Mouse (Mus musculus) kidney, postnatal 0 days (tissue): ENCODE data around the gene Tctex1d2. TPM values are rescaled to one million over a fixed set of nuclear protein-coding genes. Genes with fewer than 3 reads are reported as not detected.

ENCODE experiments used
- ATAC-seq: fragments of 200-750 bp; cut with Nextera tagmentation; replicated peaks from 2 replicates; pipeline ENCODE4 v1.8.0; 2017; ENCODE audit warnings: low read depth, moderate number of reproducible peaks, moderate TSS enrichment, moderate library complexity; ENCODE audit not compliant: low FRiP score
- DNase-seq: peaks from one replicate; pipeline ENCODE4 v3.0.0-alpha.2; 2016; ENCODE audit warnings: low spot score
- H3K27ac ChIP-seq: fragments of 300-500 bp; sonication (generic); 2 replicates; pipeline ENCODE4 v1.5.1; 2014; ENCODE audit warnings: mild to moderate bottlenecking
- H3K27me3 ChIP-seq: fragments of 300-500 bp; sonication (generic); 2 replicates; pipeline ENCODE4 v1.6.1; 2014; ENCODE audit warnings: low read length, mixed read lengths; ENCODE audit not compliant: insufficient read depth
- H3K36me3 ChIP-seq: fragments of 300-500 bp; sonication (generic); 2 replicates; pipeline ENCODE4 v1.6.1; 2014; ENCODE audit warnings: low read length, mixed read lengths; ENCODE audit not compliant: insufficient read depth
- H3K4me1 ChIP-seq: fragments of 300-500 bp; sonication (generic); replicated peaks from 2 replicates; pipeline ENCODE4 v1.6.1; 2014; ENCODE audit warnings: antibody characterized with exemption, low read length, mixed read lengths; ENCODE audit not compliant: insufficient read depth
- H3K4me2 ChIP-seq: fragments of 300-500 bp; sonication (generic); 2 replicates; pipeline ENCODE4 v1.6.1; 2014; ENCODE audit warnings: mild to moderate bottlenecking, low read length, moderate library complexity, mixed read lengths
- H3K4me3 ChIP-seq: fragments of 300-500 bp; sonication (generic); replicated peaks from 2 replicates; pipeline ENCODE4 v1.5.1; 2014; ENCODE audit warnings: low read depth, low read length
- H3K9ac ChIP-seq: fragments of 300-500 bp; sonication (generic); 2 replicates; pipeline ENCODE4 v1.6.1; 2014; ENCODE audit warnings: low read depth, low read length
- H3K9me3 ChIP-seq: fragments of 300-500 bp; sonication (generic); replicated peaks from 2 replicates; pipeline ENCODE4 v1.6.1; 2016; ENCODE audit warnings: low read length, inconsistent platforms, mixed read lengths
- CTCF ChIP-seq: IDR thresholded peaks from 2 replicates; pipeline ENCODE4 v1.5.1; 2016; ENCODE audit warnings: antibody characterized with exemption, low read depth, mild to moderate bottlenecking, moderate library complexity
- WGBS: fragments of 180-500 bp; shearing (Covaris S2); extraction: QIAGEN DNeasy Blood & Tissue Kit; methylation state at CpG from one replicate; pipeline ENCODE4 v1.1.7; 2014; 5-methylcytosine and 5-hydroxymethylcytosine counted together
- polyA plus RNA-seq: library from polyadenylated mRNA; unstranded; fragments of >200 nt; fragmentation: Nextera tagmentation; extraction: Ambion mirVana; gene quantifications from 2 replicates; pipeline ENCODE4 v1.2.1, GENCODE M21; 2015

Tctex1d2 gene
- polyA plus RNA-seq, 1 experiment from 2014 or later: 45.1 TPM

GRCm38 (mm10) chr16:32389049-32389448, 30.5 kb upstream of the Tctex1d2 start:
- no peak for TF ChIP-seq CTCF
- Histone ChIP-seq H3K9me3 (no peaks in the 10 kb centered on the region), H3K4me2 (no peak overlapping the region), H3K4me1 (no peaks in the 10 kb centered on the region), H3K4me3 (no peak overlapping the region), H3K36me3 (peaks cover 22% of the 10 kb centered on the region; the same call in 1 of the 2 replicates), H3K27me3 (no peaks in the 10 kb centered on the region), H3K9ac (no peak overlapping the region), H3K27ac (no peak overlapping the region)
- DNase-seq (no peak), ATAC-seq (no peak)

GRCm38 (mm10) chr16:32389841-32390240, 29.7 kb upstream of the Tctex1d2 start:
- WGBS: 89% methylated on average over 3 of the region's 3 CpGs
- H3K9ac ChIP-seq: no peak overlapping the region
- no peaks in the 10 kb centered on the region for H3K4me1 ChIP-seq
- no peaks in the 10 kb centered on the region for H3K9me3 ChIP-seq
- TF ChIP-seq CTCF: no peak
- H3K27ac ChIP-seq: no peak overlapping the region
- DNase-seq (no peak), ATAC-seq (no peak)
- no peak overlapping the region for H3K4me2 ChIP-seq
- H3K27me3 ChIP-seq: no peaks in the 10 kb centered on the region
- H3K36me3 ChIP-seq: peaks cover 19% of the 10 kb centered on the region; the same call in 1 of the 2 replicates
- H3K4me3 ChIP-seq: no peak overlapping the region

- no peak overlapping the region for H3K9ac ChIP-seq
- TF ChIP-seq CTCF: no peak
These were observed 28.6 kb upstream of the Tctex1d2 start for GRCm38 (mm10) chr16:32390882-32391281.

GRCm38 (mm10) chr16:32395679-32396540, 23.6 kb upstream of the Tctex1d2 start:
- 47% methylated on average over 6 of the region's 6 CpGs for WGBS

More at GRCm38 (mm10) chr16:32390882-32391281, 28.6 kb upstream of the Tctex1d2 start:
- no peaks in the 10 kb centered on the region for H3K9me3 ChIP-seq
- H3K36me3 ChIP-seq: 0 out of 2 replicates have a peak, but pooled peaks cover 16% of the 10 kb centered on the region
- no peak overlapping the region for H3K27ac ChIP-seq
- no peak overlapping the region for H3K4me3 ChIP-seq
- no peak overlapping the region for H3K4me2 ChIP-seq
- no peak for DNase-seq
- H3K27me3 ChIP-seq: no peaks in the 10 kb centered on the region
- H3K4me1 ChIP-seq: no peaks in the 10 kb centered on the region
- no peak for ATAC-seq
- WGBS: 91% methylated on average over 3 of the region's 3 CpGs

GRCm38 (mm10) chr16:32396541-32396835, 23.0 kb upstream of the Tctex1d2 start:
- no peaks in the 10 kb centered on the region for H3K27me3 ChIP-seq
- no peaks in the 10 kb centered on the region for H3K9me3 ChIP-seq
- ATAC-seq (no peak), DNase-seq (no peak)
- no peaks in the 10 kb centered on the region for H3K4me1 ChIP-seq
- H3K4me2 ChIP-seq: no peak overlapping the region
- H3K36me3 ChIP-seq: 0 out of 2 replicates have a peak, but pooled peaks cover 5% of the 10 kb centered on the region
- no peak overlapping the region for H3K9ac ChIP-seq
- TF ChIP-seq CTCF: no peak
- no peak overlapping the region for H3K4me3 ChIP-seq
- H3K27ac ChIP-seq: no peak overlapping the region; the same call in 1 of the 2 replicates
- 55% methylated on average over 3 of the region's 3 CpGs for WGBS

More at GRCm38 (mm10) chr16:32395679-32396540, 23.6 kb upstream of the Tctex1d2 start:
- Histone ChIP-seq H3K9me3 (no peaks in the 10 kb centered on the region), H3K27ac (no peak overlapping the region; the same call in 1 of the 2 replicates), H3K4me2 (no peak overlapping the region), H3K36me3 (0 out of 2 replicates have a peak, but pooled peaks cover 5% of the 10 kb centered on the region), H3K27me3 (no peaks in the 10 kb centered on the region), H3K9ac (no peak overlapping the region), H3K4me1 (no peaks in the 10 kb centered on the region), H3K4me3 (no peak overlapping the region)
- ATAC-seq: no peak
- no peak for TF ChIP-seq CTCF
- DNase-seq: peak; percentile 22

GRCm38 (mm10) chr16:32398206-32398605, 21.3 kb upstream of the Tctex1d2 start:
- no peak for TF ChIP-seq CTCF
- whole genome bisulfite sequencing: 62% methylated on average over 3 of the region's 3 CpGs
- no peak overlapping the region for H3K27ac ChIP-seq
- no peaks in the 10 kb centered on the region for H3K4me1 ChIP-seq
- H3K36me3 ChIP-seq: 0 out of 2 replicates have a peak, but pooled peaks cover under 1% of the 10 kb centered on the region
- H3K9ac ChIP-seq: no peak overlapping the region
- no peaks in the 10 kb centered on the region for H3K27me3 ChIP-seq
- H3K4me2 ChIP-seq: no peak overlapping the region
- no peak overlapping the region for H3K4me3 ChIP-seq
- ATAC-seq: no peak
- no peak for DNase-seq
- no peaks in the 10 kb centered on the region for H3K9me3 ChIP-seq
